Mouse (Mus musculus): Measurements from ENCODE around the gene Secisbp2. TPM values are rescaled to one million over a fixed set of nuclear protein-coding genes. Genes with fewer than 3 reads are reported as not detected.
"Not testable (repeated sequence)": the region's sequence is repeated elsewhere in the genome, so short reads cannot be mapped to it uniquely, and the experiment has no call there.

The Secisbp2 gene
- polyA plus RNA-seq, 1 experiment from 2014 or later, result 28.5 TPM

DNA sequence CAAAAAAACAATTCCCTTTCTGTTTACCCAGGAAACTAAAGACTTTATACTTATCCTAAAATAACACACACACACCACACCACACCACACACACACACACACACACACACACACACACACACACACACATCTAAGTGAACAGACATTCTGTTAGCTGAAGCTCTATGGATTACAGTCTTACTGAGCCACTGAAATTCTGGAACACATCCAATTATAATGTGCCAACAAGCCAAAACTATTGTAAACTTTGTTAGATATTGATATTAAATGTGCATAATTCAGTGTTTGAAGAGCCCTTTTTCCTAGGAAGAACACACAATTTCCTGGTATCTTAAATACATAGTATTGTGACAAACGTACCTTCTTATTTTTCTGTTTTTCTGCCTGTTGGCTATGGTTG is 34.2 kb upstream of the Secisbp2 start:
- no peak overlapping the region for H3K4me2 ChIP-seq
- no peaks in the 10 kb centered on the region for H3K27me3 ChIP-seq (ENCODE audit: control insufficient read depth, insufficient read depth, low read length)
- H3K9ac ChIP-seq (ENCODE audit: low read length), result no peak overlapping the region
- DNase-seq (ENCODE audit: low spot score, missing footprints), result no peak
- H3K4me3 ChIP-seq (ENCODE audit: low read depth, low read length), result no peak overlapping the region
- H3K36me3 ChIP-seq (ENCODE audit: control insufficient read depth, insufficient read depth, low read length), result no peaks in the 10 kb centered on the region
- H3K4me1 ChIP-seq (ENCODE audit: control insufficient read depth, insufficient read depth, low read length), result peaks cover 4% of the 10 kb centered on the region; the same call in 1 of the 2 replicates
- no peak for ATAC-seq (ENCODE audit: low FRiP score)
- H3K9me3 ChIP-seq (ENCODE audit: control insufficient read depth, low read length), result no peaks in the 10 kb centered on the region
- WGBS, result 61% methylated on average over 1 of the region's 1 CpGs
- H3K27ac ChIP-seq (ENCODE audit: low read depth, low read length), result no peak overlapping the region

DNA sequence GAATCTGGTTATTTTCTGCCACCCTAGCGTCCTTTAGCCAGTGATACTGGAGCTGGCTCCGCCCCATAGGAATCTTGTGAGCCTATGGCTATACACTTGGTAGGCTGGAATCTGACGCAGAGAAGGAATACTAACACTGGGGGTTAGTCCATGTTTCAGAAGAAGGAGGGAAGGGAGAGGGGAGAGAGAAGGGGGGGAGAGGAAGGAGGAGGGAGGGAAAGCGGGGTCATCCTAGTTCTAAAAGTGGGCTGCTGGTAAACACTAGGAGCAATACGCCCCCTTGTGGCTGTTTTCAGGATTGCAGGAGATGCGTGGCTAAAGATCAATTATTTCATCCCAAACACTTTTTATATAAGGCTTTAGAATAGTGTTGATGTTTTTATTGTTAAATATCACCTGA is 33.6 kb upstream of the Secisbp2 start:
- Histone ChIP-seq H3K27ac (ENCODE audit: low read depth, low read length) (no peak overlapping the region), H3K27me3 (ENCODE audit: control insufficient read depth, insufficient read depth, low read length) (no peaks in the 10 kb centered on the region), H3K36me3 (ENCODE audit: control insufficient read depth, insufficient read depth, low read length) (no peaks in the 10 kb centered on the region), H3K4me3 (ENCODE audit: low read depth, low read length) (no peak overlapping the region), H3K9me3 (ENCODE audit: control insufficient read depth, low read length) (no peaks in the 10 kb centered on the region), H3K4me2 (no peak overlapping the region), H3K9ac (ENCODE audit: low read length) (no peak overlapping the region), H3K4me1 (ENCODE audit: control insufficient read depth, insufficient read depth, low read length) (peaks cover 4% of the 10 kb centered on the region; the same call in 1 of the 2 replicates)
- WGBS, result 18% methylated on average over 6 of the region's 6 CpGs
- peak; percentile 68 for ATAC-seq (ENCODE audit: low FRiP score)
- peak; percentile 98 for DNase-seq (ENCODE audit: low spot score, missing footprints)

GRCm38 (mm10) chr13:51618602-51619001 is 32.9 kb upstream of the Secisbp2 start:
- no peak for ATAC-seq (ENCODE audit: low FRiP score)

GRCm38 (mm10) chr13:51622626-51623025 is 28.9 kb upstream of the Secisbp2 start:
- DNase-seq (ENCODE audit: low spot score, missing footprints) (no peak), ATAC-seq (ENCODE audit: low FRiP score) (no peak)
- WGBS, result 91% methylated on average over 5 of the region's 5 CpGs
- Histone ChIP-seq H3K4me2 (no peak overlapping the region), H3K27me3 (ENCODE audit: control insufficient read depth, insufficient read depth, low read length) (no peaks in the 10 kb centered on the region), H3K4me1 (ENCODE audit: control insufficient read depth, insufficient read depth, low read length) (no peaks in the 10 kb centered on the region), H3K9me3 (ENCODE audit: control insufficient read depth, low read length) (no peaks in the 10 kb centered on the region), H3K4me3 (ENCODE audit: low read depth, low read length) (no peak overlapping the region), H3K9ac (ENCODE audit: low read length) (no peak overlapping the region), H3K36me3 (ENCODE audit: control insufficient read depth, insufficient read depth, low read length) (no peaks in the 10 kb centered on the region), H3K27ac (ENCODE audit: low read depth, low read length) (no peak overlapping the region)

More at GRCm38 (mm10) chr13:51618602-51619001, 32.9 kb upstream of the Secisbp2 start:
- Histone ChIP-seq H3K9me3 (ENCODE audit: control insufficient read depth, low read length) (no peaks in the 10 kb centered on the region), H3K4me1 (ENCODE audit: control insufficient read depth, insufficient read depth, low read length) (peaks cover 4% of the 10 kb centered on the region; the same call in 1 of the 2 replicates), H3K27me3 (ENCODE audit: control insufficient read depth, insufficient read depth, low read length) (no peaks in the 10 kb centered on the region), H3K4me2 (no peak overlapping the region), H3K27ac (ENCODE audit: low read depth, low read length) (no peak overlapping the region), H3K36me3 (ENCODE audit: control insufficient read depth, insufficient read depth, low read length) (no peaks in the 10 kb centered on the region), H3K4me3 (ENCODE audit: low read depth, low read length) (no peak overlapping the region), H3K9ac (ENCODE audit: low read length) (no peak overlapping the region)
- WGBS, result 35% methylated on average over 9 of the region's 9 CpGs
- no peak for DNase-seq (ENCODE audit: low spot score, missing footprints)

GRCm38 (mm10) chr13:51623678-51624077 is 27.8 kb upstream of the Secisbp2 start:
- H3K4me2 ChIP-seq, result no peak overlapping the region
- no peak overlapping the region for H3K4me3 ChIP-seq (ENCODE audit: low read depth, low read length)
- DNase-seq (ENCODE audit: low spot score, missing footprints), result no peak
- no peak for ATAC-seq (ENCODE audit: low FRiP score)
- WGBS, result 82% methylated on average over 2 of the region's 2 CpGs
- no peaks in the 10 kb centered on the region for H3K36me3 ChIP-seq (ENCODE audit: control insufficient read depth, insufficient read depth, low read length)
- H3K4me1 ChIP-seq (ENCODE audit: control insufficient read depth, insufficient read depth, low read length), result no peaks in the 10 kb centered on the region
- no peak overlapping the region for H3K9ac ChIP-seq (ENCODE audit: low read length)
- H3K27me3 ChIP-seq (ENCODE audit: control insufficient read depth, insufficient read depth, low read length), result no peaks in the 10 kb centered on the region
- H3K9me3 ChIP-seq (ENCODE audit: control insufficient read depth, low read length), result no peaks in the 10 kb centered on the region
- no peak overlapping the region for H3K27ac ChIP-seq (ENCODE audit: low read depth, low read length)

DNA sequence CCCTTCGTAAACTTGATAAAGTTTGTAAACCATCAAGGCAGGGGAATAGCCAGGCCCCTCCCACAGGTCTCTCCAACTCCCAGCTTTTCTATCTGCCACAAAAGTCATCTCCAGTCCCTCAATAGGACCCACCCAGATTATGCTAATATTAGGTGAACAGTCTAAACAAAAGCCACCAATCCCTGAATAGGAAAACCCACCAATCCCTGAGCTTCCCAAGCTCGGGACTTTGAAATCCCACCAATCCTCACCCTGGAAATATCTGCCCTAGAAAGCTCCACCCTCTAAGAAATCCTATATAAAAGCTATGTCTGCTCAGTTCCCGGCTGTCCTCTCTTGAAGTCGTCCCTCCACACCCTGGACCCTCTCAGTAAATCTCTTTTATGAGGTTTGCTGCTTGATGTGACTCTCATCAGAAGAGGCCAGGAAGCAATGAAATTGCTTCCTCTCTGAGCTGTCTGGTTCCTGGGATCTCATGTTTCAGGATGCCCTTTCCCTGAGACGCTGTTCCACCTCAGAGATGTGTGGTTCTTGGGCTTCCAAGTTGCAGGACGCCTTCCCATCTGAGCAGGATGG is 23.1 kb upstream of the Secisbp2 start:
- Histone ChIP-seq H3K4me3 (ENCODE audit: low read depth, low read length) (no peak overlapping the region), H3K9me3 (ENCODE audit: control insufficient read depth, low read length) (no peaks in the 10 kb centered on the region), H3K27me3 (ENCODE audit: control insufficient read depth, insufficient read depth, low read length) (no peaks in the 10 kb centered on the region), H3K27ac (ENCODE audit: low read depth, low read length) (no peak overlapping the region), H3K36me3 (ENCODE audit: control insufficient read depth, insufficient read depth, low read length) (no peaks in the 10 kb centered on the region), H3K9ac (ENCODE audit: low read length) (no peak overlapping the region), H3K4me1 (ENCODE audit: control insufficient read depth, insufficient read depth, low read length) (no peaks in the 10 kb centered on the region), H3K4me2 (no peak overlapping the region)
- ATAC-seq (ENCODE audit: low FRiP score) (no peak), DNase-seq (ENCODE audit: low spot score, missing footprints) (no peak)
- 87% methylated on average over 6 of the region's 6 CpGs for WGBS

- no peak for DNase-seq (ENCODE audit: low spot score, missing footprints)
- H3K4me2 ChIP-seq, result no peak overlapping the region
- H3K4me1 ChIP-seq (ENCODE audit: control insufficient read depth, insufficient read depth, low read length), result no peaks in the 10 kb centered on the region
- H3K9ac ChIP-seq (ENCODE audit: low read length), result no peak overlapping the region
- H3K9me3 ChIP-seq (ENCODE audit: control insufficient read depth, low read length), result no peaks in the 10 kb centered on the region
- no peak overlapping the region for H3K4me3 ChIP-seq (ENCODE audit: low read depth, low read length)
- no peaks in the 10 kb centered on the region for H3K36me3 ChIP-seq (ENCODE audit: control insufficient read depth, insufficient read depth, low read length)
- no peaks in the 10 kb centered on the region for H3K27me3 ChIP-seq (ENCODE audit: control insufficient read depth, insufficient read depth, low read length)
- H3K27ac ChIP-seq (ENCODE audit: low read depth, low read length), result no peak overlapping the region
- 82% methylated on average over 15 of the region's 15 CpGs for WGBS
- ATAC-seq (ENCODE audit: low FRiP score), result no peak
These were observed 20.0 kb upstream of the Secisbp2 start for GRCm38 (mm10) chr13:51631354-51631992.

GRCm38 (mm10) chr13:51632560-51633218 is 18.8 kb upstream of the Secisbp2 start:
- H3K9ac ChIP-seq (ENCODE audit: low read length), result no peak overlapping the region
- no peak for DNase-seq (ENCODE audit: low spot score, missing footprints)
- no peaks in the 10 kb centered on the region for H3K27me3 ChIP-seq (ENCODE audit: control insufficient read depth, insufficient read depth, low read length)
- no peaks in the 10 kb centered on the region for H3K4me1 ChIP-seq (ENCODE audit: control insufficient read depth, insufficient read depth, low read length)
- no peaks in the 10 kb centered on the region for H3K9me3 ChIP-seq (ENCODE audit: control insufficient read depth, low read length)
- WGBS, result 89% methylated on average over 5 of the region's 5 CpGs
- H3K4me2 ChIP-seq, result no peak overlapping the region
- no peak for ATAC-seq (ENCODE audit: low FRiP score)
- no peak overlapping the region for H3K4me3 ChIP-seq (ENCODE audit: low read depth, low read length)
- no peak overlapping the region for H3K27ac ChIP-seq (ENCODE audit: low read depth, low read length)
- no peaks in the 10 kb centered on the region for H3K36me3 ChIP-seq (ENCODE audit: control insufficient read depth, insufficient read depth, low read length)

GRCm38 (mm10) chr13:51635384-51635783 is 16.1 kb upstream of the Secisbp2 start:
- not testable (repeated sequence) for H3K4me1 ChIP-seq (ENCODE audit: control insufficient read depth, insufficient read depth, low read length); H3K9me3 ChIP-seq (ENCODE audit: control insufficient read depth, low read length); H3K27ac ChIP-seq (ENCODE audit: low read depth, low read length); DNase-seq (ENCODE audit: low spot score, missing footprints); H3K9ac ChIP-seq (ENCODE audit: low read length); H3K36me3 ChIP-seq (ENCODE audit: control insufficient read depth, insufficient read depth, low read length); H3K4me2 ChIP-seq; H3K4me3 ChIP-seq (ENCODE audit: low read depth, low read length); H3K27me3 ChIP-seq (ENCODE audit: control insufficient read depth, insufficient read depth, low read length); ATAC-seq (ENCODE audit: low FRiP score)
- 78% methylated on average over 1 of the region's 9 CpGs for WGBS

Measured in midbrain, embryonic 11.5 days (tissue).